Mouse (Mus musculus): ENCODE results near the gene Dcaf6. TPM values are rescaled to one million over a fixed set of nuclear protein-coding genes. Genes with fewer than 3 reads are reported as not detected.
"Not testable (repeated sequence)": the region's sequence is repeated elsewhere in the genome, so short reads cannot be mapped to it uniquely, and the experiment has no call there.

Gene Dcaf6
- total RNA-seq, 4 experiments from 2014 or later = 77.9 to 92.0 (median 86.1) TPM

DNA sequence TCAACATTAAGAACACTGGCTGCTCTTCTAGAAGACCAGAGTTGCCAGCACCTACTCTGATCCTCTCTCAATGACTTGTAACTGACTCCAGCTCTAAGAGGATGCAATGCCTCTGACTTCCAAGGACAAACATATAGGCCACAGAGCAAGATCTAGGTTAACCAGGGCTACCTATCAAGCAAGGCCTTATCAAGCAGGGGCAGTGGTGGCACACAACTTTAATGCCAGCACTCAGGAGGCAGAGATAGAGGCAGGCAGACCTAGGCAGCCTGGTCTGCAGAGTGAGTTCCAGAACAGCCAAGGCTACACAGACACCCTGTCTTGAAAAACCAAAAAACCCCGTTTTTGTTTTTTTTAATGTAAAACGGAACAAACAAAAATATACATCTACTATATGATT is 34.0 kb downstream of the Dcaf6 start:
- no peak for DNase-seq (ENCODE audit: low spot score in 2 of 2)

GRCm38 (mm10) chr1:165421357-165421915 is 38.8 kb downstream of the Dcaf6 start:
- DNase-seq (ENCODE audit: low spot score in 2 of 2) = no peak

DNA sequence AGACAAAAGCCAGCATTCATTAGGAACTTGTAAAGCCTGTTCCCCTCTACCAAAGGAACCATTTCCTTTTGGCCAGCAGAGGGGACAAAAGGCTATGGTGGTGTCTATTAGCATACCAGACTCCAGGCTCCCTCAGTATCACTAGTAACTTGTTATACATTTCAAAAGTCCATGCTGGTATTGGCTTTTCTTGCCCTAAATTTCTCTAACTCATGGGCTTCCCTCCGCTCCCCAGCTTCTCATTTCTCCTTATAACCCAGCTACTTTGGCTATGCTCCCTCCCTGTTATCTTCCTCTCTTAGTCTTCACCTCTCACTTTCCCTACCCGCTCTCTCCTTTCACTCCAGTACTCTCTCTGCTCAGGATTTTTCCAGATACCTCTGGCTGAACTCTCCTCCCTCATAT is 63.9 kb downstream of the Dcaf6 start:
- DNase-seq (ENCODE audit: low spot score in 2 of 2) = no peak

GRCm38 (mm10) chr1:165395940-165396339 is 64.3 kb downstream of the Dcaf6 start:
- no peak for DNase-seq (ENCODE audit: low spot score in 2 of 2)

- DNase-seq (ENCODE audit: low spot score in 2 of 2) = no peak
Measured at GRCm38 (mm10) chr1:165394836-165395235, 65.4 kb downstream of the Dcaf6 start.

GRCm38 (mm10) chr1:165393033-165393432 is 67.2 kb downstream of the Dcaf6 start:
- DNase-seq (ENCODE audit: low spot score in 2 of 2) = no peak

GRCm38 (mm10) chr1:165388716-165389115 is 71.6 kb downstream of the Dcaf6 start:
- no peak for DNase-seq (ENCODE audit: low spot score in 2 of 2)

GRCm38 (mm10) chr1:165386525-165386923 is 73.8 kb downstream of the Dcaf6 start:
- DNase-seq (ENCODE audit: low spot score in 2 of 2) = no peak

DNA sequence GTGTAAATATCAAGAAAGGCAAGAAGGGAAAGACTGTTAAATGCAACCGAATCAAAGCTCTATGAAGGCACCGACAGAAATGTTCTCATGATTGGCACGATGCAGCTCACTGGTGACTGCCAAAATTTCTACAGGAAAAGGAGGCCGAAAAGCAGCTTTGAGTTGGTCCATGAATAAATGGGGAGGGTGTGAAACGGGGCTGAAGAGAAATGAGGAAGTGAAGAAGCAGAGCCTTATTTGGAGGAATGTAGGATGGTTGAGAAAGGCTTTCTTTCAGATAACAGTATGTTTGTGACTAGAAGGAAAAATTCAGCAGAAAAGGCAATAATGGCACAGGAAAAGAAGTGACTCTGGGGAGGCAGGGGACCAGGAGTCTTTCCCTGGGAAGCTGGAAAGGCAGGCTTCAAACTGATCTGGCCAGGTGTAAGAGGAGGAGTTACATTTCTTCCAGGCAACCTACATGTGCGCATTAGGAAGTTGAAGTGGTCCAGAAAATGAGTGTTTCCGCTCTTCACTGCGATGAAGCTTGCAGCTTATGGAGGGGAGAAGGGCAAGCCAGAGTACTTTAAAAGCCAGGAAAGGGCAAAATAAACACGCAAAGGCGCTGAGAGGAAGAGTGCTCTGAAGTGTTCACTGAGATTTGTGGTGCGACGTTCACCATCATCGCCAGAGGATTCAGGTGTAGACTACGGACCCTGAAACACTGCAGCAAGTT is 74.3 kb downstream of the Dcaf6 start:
- DNase-seq (ENCODE audit: low spot score in 2 of 2) = no peak

GRCm38 (mm10) chr1:165373839-165374238 is 86.4 kb downstream of the Dcaf6 start:
- DNase-seq (ENCODE audit: low spot score in 2 of 2) = no peak

- no peak for DNase-seq (ENCODE audit: low spot score in 2 of 2)
Measured at GRCm38 (mm10) chr1:165370990-165371389, 89.3 kb downstream of the Dcaf6 start.

GRCm38 (mm10) chr1:165365057-165365456 is 95.2 kb downstream of the Dcaf6 start:
- no peak for DNase-seq (ENCODE audit: low spot score in 2 of 2)

DNA sequence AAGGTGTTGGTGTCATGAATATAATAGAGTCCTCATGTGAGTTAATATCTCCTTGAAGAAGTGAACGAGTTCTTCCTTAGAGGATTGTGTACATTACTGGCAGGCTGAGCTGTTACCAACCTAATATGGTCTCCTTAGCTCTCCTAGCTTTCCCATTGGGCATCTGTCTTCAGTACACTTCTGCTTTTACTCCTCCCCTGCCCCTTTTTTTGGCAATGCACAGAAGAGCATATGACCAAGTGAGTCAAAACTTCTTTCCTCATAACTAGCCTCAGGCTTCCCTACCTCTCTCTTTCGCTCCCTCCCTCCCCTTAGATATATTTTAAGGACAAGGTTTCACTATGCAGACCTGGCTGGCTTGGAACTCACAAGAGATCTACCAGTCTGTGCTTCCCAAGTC is 97.0 kb downstream of the Dcaf6 start:
- no peak for DNase-seq (ENCODE audit: low spot score in 2 of 2)

GRCm38 (mm10) chr1:165356347-165356746 is 103.9 kb downstream of the Dcaf6 start:
- no peak for DNase-seq (ENCODE audit: low spot score in 2 of 2)

DNA sequence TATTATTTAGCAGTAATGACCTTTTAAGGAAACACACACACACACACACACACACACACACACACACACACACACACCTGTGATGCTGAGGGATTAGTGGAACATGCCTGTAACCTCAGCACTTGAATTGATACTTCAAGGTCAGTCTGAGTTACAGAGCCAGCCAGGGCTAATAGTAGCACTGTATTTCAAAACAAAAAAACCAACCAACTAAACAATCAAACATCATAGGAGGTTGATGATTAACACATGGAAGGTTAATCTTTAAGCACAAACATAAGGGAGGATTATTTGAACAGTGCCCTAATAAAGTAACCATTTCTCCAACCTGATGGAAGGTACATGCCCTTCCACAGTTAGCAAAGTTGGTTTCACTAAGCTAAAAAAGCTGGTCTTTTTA is 111.6 kb downstream of the Dcaf6 start:
- DNase-seq (ENCODE audit: low spot score in 2 of 2) = no peak

DNA sequence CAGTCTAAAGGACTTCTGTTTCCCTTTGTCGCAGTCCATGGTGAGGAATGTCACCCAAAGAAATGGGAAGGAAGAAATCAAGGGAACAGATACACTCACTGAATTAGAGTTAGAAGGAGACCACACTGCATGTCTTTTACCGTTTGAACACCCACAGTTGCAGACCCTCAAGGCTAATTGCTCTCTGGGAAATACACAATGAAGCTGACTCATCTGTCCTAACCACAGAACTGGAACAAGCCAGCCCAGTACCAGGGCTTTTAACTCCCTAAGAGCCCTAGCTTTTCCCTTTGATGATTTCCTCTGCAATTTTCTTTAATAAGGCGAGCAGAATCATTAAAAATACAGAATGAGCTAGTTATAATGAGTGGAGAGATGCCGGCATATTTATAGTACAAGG is 115.8 kb downstream of the Dcaf6 start:
- DNase-seq (ENCODE audit: low spot score in 2 of 2) = no peak

DNA sequence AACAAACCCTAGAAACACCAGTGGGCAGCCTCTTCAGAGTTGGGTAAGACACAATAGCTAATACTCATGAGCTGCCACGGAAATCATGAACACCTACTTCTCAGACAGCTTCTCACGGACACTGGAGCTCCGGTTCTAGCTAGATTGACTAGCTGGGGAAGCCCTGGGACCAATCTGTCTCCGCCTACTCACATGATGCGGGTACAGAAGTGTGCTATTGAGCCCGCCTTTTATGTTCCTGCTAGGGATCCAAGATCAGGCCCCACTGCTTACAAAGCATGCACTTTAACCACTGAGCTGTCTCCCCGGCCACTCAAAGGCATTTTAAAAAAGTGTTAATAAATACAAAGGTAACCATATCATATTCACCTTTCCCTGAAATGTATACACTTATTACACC is 118.1 kb downstream of the Dcaf6 start:
- DNase-seq (ENCODE audit: low spot score in 2 of 2) = no peak

GRCm38 (mm10) chr1:165332797-165333196 is 127.5 kb downstream of the Dcaf6 start:
- no peak for DNase-seq (ENCODE audit: low spot score in 2 of 2)

DNA sequence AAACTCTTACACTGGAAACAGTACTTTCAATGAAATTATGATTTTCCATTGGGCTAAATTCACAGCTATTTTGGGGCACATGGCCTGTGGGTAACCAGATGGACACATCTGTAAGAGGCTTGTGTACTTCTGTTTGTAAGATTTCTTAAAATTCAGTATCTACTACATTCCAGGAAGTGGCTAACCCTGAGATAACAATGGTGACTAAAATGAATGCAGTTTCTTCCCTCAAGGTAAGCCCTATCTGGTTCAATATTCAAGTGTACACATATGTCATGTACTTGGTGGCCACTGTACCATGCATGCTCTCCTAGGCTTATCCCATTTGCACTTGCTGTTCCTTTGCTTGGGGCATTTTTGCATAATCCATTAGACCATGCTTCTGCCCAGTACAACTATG is 129.4 kb downstream of the Dcaf6 start:
- no peak for DNase-seq (ENCODE audit: low spot score in 2 of 2)

GRCm38 (mm10) chr1:165328384-165329289 is 131.6 kb downstream of the Dcaf6 start:
- DNase-seq (ENCODE audit: low spot score in 2 of 2) = not testable (repeated sequence)

GRCm38 (mm10) chr1:165327831-165328230 is 132.4 kb downstream of the Dcaf6 start:
- DNase-seq (ENCODE audit: low spot score in 2 of 2) = no peak

GRCm38 (mm10) chr1:165327370-165327769 is 132.9 kb downstream of the Dcaf6 start:
- no peak for DNase-seq (ENCODE audit: low spot score in 2 of 2)

All from layer of hippocampus, adult 8-10 months (tissue).